Mouse (Mus musculus): ENCODE data around the gene Abr.

Abr gene

GRCm38 (mm10) chr11:76458730-76459129 is 163.4 kb downstream of the Abr start:
- DNase-seq (ENCODE audit: low spot score): no peak

- no peak for DNase-seq (ENCODE audit: low spot score)
Measured at GRCm38 (mm10) chr11:76456897-76457296, 165.2 kb downstream of the Abr start.

DNA sequence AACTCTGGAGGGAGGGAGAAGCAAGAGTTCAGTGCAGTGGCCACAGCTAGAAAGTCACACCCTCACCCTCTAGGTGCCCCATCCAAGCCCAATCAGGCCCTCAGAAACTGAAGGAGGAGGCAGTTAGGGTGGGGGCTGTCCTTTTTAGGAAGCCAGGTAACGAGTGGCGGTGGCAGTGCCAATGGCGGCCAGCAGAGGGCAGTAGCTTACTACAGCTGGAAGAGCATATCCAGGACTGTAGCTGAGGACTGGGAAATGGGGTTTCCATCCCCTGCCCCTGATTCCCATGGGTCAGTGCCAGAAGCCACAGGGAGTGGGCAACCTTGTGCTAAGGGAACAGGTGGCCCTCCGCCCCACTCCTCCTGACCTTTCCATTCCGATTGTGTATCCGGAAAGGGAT is 165.9 kb downstream of the Abr start:
- DNase-seq (ENCODE audit: low spot score): peak; percentile 86

- DNase-seq (ENCODE audit: low spot score): peak; percentile 66
Measured at GRCm38 (mm10) chr11:76454492-76454891, 167.6 kb downstream of the Abr start.

DNA sequence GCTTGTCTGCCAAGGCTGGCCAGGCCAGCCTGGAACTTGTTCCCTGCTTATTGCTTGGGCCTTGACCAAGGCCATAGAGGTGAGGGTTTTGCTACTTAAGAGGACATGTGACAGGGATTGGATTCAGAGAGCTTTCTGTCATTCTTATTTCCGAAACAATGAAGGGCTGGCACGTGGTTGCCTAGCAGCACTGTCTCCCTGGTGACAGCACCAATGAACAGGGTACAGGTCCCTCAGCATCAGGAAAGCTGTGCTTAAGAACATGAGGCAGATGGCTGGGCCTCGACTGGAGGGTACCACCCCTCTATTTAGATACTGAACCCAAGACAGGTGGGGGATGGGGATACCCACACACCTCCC is 171.9 kb downstream of the Abr start:
- DNase-seq (ENCODE audit: low spot score): peak; percentile 54

GRCm38 (mm10) chr11:76449520-76450201 is 172.5 kb downstream of the Abr start:
- DNase-seq (ENCODE audit: low spot score): peak; percentile 84

DNA sequence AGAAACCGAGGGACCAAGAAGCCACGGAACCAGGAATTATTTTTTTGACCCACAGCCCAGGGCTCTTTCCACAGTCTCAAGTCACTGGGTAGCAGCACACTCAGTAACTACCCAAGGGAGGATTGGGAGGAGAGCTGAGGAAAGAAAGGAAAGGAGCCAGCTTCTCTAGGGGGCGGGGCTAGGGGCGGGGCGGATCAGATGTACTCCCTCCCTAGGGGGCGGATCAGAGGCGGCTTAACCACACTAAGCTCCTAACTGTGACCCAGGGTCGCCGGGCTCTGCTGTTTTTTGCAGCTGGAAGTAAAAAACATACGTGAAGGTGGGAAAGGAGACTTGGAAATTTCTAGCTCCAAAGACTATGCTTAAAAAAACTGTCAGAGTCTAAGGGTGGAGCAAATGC is 175.9 kb downstream of the Abr start:
- DNase-seq (ENCODE audit: low spot score): no peak

DNA sequence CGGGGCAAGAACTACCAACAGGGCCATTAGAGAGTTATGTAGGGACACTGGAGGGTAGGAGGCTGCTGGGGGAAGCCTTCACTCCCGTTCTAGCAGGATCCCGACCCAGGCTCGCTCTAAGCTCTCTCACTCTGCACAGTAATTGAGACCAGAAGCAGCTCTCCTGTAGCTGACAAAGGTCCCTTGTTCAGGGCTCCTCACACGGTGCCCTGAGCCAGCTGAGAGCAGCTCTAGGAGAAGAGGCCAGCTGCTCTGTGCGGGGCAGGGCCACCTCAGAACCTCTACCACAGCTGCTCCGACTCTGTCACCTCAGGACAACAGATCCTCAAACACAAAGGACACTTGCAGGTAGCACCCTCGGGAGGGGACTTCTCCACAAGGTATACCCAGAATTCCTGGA is 176.7 kb downstream of the Abr start:
- DNase-seq (ENCODE audit: low spot score): no peak

DNA sequence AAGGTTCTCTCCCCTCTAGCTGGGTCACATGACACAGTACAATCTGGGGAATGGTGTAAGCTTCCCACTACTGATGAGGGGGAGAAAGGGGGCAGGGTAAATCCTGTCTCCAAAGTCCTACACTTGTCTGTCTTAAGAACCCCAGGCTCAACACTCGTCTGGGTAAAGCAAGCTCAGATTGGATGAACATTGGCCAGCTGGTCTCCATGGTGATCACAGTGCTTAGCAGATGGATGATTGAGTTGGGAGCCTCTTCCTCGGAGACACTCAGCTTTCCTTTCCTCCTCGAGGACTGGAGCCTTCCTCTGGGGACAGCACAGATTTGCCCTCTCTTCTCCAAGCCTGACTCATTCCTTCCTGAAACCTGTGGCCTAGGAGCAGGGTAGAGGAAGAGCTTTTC is 182.4 kb downstream of the Abr start:
- DNase-seq (ENCODE audit: low spot score): peak; percentile 63

DNA sequence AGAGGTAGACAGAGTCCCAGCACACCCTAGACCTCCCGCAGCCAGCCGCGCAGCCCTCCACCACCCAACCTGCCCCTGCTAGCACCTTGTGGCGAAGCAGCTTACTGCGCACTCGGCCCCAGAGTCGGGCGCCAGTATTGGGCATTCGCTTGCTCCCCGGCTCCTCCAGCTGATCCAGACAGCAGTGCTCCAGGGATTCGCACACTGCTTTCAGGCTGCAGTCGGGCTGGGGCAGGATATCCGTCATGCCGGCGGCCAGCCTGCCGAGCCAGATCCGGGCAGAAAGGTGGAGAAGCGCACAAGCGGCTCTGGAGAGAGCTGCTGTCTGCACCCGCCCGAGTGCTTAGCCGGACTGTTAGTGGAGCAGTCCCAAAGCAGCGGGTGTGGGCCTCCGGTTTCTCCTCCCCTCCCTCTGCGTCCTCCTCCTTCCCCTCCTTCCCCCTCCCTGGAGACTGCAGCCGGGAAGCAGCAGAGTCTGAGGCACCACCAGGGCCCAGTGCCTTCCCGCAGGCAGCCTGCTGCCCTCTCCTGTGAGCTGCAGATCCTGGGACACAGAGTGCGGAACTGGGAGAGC is 185.2 kb downstream of the Abr start:
- DNase-seq (ENCODE audit: low spot score): no peak

DNA sequence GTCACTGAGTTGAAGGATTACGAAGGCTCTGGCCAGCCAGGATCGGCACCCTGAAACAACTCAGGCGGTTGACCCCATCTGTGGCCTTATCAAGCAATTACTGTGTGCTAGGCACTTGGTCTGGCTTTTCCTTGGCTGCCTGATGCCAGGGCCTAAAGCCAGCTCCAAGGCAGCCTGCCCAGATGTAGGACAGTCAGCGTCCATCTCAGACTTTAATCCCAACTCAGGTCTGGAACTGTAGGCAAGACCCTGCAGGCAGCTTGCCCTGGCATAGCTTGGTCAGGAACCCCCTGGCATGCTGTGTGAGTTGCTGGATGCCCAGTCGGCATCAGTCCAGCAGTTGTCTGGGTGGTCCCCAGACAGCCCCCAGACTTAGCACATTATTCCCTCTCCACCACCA is 186.1 kb downstream of the Abr start:
- no peak for DNase-seq (ENCODE audit: low spot score)

DNA sequence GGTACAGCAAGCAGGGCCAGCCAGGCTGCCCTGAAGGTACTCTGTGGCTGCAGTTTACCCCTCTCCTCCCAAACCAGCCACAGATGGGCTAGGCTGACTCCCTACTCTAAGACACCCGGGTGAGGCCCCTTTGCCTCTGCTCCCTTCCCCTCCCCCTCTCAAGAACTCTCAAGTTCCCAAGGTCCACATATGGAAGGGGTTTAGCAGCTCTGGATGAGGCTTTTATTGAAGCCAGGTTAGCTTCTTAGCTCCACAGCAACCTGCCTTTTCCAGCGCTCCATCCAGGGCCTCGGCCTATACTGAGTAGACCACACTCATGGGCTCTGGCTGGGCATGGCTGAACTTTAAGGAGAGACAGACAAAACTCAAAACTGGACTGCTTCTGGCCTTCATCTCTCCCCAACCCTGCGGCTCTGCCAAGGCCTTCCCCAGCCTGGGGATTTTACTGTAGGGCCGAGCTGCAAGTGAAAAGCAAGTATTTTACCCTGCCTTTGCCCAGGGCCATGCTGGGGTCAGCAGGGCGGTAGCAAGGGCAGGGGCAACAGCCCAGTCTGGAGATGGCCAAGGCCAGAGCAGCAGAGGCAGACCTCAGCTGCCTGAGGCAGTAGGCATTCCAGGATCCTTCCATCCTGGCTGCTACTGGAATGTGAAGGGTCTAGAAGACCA is 192.0 kb downstream of the Abr start:
- DNase-seq (ENCODE audit: low spot score): no peak

DNA sequence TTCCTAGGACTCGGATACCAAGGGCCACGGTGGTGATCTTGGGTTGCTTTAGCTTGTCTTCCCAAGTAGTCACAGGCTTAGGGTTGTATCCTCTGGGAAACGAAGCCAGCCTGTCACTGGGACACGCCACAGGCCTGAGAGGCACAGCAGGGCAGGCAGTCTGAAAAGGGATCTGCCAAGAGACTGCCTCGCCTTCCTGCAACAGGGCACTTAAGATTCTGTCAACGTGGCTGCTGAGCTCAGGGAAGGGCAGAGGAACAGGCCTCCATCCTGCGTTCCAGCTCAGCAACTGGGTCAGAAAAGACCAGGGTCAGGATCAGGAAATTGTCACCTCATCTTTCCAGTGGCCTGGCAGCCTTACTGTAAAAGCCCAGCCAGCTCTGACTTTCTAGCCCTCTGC is 192.6 kb downstream of the Abr start:
- DNase-seq (ENCODE audit: low spot score): no peak

GRCm38 (mm10) chr11:76429046-76429445 is 193.1 kb downstream of the Abr start:
- DNase-seq (ENCODE audit: low spot score): no peak

GRCm38 (mm10) chr11:76427781-76428180 is 194.3 kb downstream of the Abr start:
- DNase-seq (ENCODE audit: low spot score): no peak

DNA sequence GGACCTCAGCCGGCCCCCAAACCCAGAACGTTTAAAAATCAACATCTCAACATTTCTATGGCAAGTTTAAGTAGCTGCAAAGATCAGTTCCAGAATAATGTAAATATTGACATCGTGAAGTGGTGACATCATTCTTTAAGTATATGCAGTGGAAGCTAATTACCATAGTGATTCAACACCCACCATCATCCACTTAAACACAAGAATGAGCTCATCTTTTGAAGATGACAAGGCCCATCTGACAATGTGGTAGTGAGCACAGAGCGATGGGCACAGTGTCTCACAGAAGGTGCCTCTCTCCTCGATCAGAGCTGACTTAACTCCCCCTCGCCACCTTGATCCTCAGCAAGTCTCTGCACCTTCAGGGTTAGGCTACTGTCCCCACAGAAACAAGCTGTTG is 196.4 kb downstream of the Abr start:
- no peak for DNase-seq (ENCODE audit: low spot score)

GRCm38 (mm10) chr11:76420896-76421295 is 201.2 kb downstream of the Abr start:
- no peak for DNase-seq (ENCODE audit: low spot score)

- DNase-seq (ENCODE audit: low spot score): no peak
Measured at GRCm38 (mm10) chr11:76419179-76419578, 202.9 kb downstream of the Abr start.

GRCm38 (mm10) chr11:76418423-76418822 is 203.7 kb downstream of the Abr start:
- DNase-seq (ENCODE audit: low spot score): no peak

DNA sequence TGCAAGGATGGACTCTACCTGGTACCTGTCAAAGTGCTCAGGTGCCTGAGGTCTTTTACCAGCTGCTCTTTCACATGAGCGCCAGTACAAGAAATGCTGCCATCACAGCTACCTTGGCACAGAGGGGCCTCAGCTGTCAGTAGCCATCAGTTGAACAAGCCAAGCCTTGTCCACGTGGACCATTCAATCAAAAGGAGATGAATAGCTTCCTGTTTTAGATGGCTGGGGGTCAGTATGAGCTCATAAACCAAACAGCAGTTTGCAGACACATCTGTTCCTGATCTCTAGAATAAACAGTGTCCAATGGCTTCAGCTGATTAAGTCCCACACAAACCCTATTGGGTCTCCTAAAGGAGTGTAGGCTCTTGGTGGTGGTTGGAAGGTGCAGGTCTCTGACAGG is 206.1 kb downstream of the Abr start:
- DNase-seq (ENCODE audit: low spot score): no peak

DNA sequence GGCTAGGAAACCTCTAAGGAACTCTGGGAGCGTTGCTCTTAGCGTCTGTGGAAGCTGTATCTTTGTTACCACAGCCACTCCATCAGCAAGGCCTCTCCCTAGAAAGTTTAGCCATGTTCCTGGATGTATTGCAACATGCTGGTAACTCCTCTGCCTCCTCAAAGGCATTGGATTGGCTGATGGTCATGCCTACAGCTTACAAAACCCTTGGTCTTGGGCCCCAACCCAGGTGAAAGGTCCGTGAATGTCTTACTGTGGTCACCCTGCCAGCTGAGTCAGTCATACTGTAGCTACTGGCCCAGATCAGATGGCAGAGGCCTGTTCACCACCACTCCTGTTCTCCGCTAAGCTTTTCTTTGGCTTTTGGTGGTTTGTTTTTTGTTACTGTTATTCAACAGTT is 207.1 kb downstream of the Abr start:
- no peak for DNase-seq (ENCODE audit: low spot score)

DNA sequence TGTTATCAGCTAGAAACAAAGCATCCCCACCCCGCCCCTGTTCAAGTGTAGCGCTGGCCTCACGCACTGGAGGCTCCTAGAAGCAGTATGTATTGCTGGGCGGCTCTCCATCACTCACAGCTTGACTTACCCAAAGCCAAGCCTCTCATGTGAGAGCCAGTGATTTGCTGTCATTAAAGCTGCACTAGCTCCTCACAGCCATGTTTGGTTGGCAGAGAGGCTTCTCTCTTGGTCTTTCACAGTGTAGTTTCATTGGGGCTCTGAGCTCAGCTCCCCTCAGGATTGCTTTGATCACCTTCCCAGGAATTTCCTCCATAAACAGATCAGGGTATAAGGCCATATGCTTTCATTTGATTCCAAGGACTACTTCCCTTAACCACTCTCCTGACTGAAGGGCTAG is 208.9 kb downstream of the Abr start:
- no peak for DNase-seq (ENCODE audit: low spot score)

DNA sequence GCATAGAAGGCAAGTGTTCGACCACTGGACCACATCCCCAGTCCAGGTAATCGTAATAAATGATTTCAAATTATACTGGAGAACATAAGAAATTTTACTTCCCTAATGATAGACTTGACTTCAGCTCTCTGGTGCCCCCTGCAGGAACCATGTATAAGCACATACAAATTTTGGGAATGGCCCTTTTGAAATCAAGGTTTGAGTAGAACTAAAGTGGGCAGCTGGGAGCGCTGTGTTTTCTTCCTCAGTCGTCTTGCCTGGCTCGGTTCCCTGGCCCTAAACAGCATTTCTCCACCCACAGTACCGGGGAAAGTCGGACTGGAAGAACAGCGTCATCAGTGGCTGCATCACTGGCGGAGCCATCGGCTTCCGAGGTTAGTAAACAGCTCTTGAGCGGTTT is 211.3 kb downstream of the Abr start:
- no peak for DNase-seq (ENCODE audit: low spot score)

Measured in layer of hippocampus, adult 11-12 months (tissue).